Mouse (Mus musculus): Measurements from ENCODE around the gene Pcbp2.

Pcbp2 gene

DNA sequence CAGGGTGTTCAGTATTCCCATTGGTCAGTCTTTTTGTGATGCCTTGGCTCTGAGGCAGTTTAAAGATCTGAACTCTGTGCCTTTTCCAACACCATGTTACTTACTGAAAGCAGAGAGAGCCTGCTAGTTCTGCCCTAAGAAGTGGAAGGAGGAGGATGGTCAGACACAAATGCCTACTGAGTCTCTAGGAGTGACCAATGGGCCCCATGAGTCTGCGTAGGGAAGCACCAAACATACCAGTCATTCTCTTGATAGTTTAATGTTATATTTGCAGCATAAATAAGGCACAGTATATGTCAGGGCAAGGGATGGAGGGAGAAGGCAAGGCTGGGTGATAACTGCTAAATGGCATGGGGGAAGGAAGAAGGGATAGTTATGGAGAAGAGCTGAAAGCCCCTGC is 58.1 kb downstream of the Pcbp2 start:
- no peak for DNase-seq

- no peak for DNase-seq
Measured at GRCm38 (mm10) chr15:102530566-102530965, 60.2 kb downstream of the Pcbp2 start.

- no peak for DNase-seq
Measured at GRCm38 (mm10) chr15:102531586-102531985, 61.2 kb downstream of the Pcbp2 start.

- DNase-seq: peak; percentile 58
Measured at GRCm38 (mm10) chr15:102532106-102532900, 62.0 kb downstream of the Pcbp2 start.

- DNase-seq: no peak
Measured at GRCm38 (mm10) chr15:102533926-102534325, 63.6 kb downstream of the Pcbp2 start.

GRCm38 (mm10) chr15:102544801-102545200 is 74.5 kb downstream of the Pcbp2 start:
- peak; percentile 93 for DNase-seq

GRCm38 (mm10) chr15:102546246-102546645 is 75.9 kb downstream of the Pcbp2 start:
- no peak for DNase-seq

DNA sequence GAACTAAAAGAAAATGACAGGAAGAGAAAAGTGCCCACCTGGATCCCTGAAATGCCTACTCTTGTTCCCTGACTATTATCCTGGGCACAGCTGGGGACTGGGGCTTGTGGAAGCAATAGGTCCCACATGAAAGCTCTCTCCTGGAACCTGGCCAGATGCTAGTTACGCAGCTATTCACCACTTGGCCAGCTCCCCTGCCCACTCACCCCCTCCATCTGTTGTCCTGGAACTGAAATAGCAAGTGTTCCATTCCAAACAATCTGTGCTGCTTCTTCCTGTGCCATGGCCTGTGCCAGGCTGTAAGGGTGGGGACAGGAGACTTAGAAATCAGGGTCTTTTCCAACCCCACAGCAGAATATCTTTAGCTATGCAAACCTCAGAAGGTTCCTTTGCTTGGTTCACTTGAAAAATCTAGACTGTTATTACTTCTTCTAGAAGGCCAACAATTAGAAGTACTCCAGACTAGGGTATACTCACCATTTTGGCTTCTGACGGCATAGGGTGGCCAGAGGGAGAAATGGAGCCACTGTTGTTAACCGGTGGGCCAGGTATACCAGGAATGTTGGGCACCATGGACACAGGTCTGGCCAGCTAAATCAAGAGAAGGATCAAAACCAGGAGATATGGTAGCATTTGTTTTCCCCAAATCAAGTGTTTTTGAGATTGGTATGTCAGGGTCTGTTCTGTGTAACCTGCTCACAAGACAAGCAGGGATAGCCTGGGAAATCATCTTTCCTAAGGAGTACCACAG is 76.5 kb downstream of the Pcbp2 start:
- DNase-seq: peak; percentile 99

DNA sequence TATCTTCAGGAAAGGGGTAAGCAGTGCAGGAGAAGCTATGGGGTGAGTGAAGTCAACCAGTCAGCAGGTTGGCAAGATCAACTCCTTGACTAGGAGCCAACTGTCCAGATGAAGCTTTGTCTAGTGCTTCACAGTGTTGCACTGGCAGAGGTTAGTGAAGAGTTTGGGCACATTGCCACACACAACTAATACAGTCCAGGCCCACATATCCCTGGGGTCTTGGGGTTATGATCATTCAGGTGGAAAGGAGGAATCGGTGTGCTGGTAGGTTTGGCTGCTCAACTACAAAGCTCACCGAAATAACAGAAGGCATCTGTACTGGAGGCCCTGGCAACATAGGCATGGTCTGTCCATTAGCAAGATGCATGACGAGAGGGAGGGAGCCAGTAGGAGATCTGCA is 77.1 kb downstream of the Pcbp2 start:
- peak; percentile 93 for DNase-seq

Measured in cerebellum, adult 8-10 months (tissue).